Mouse (Mus musculus) bone marrow, adult 2 months (tissue): ENCODE measurements around the gene Sh3d19.

Experiments used
- CTCF ChIP-seq: fragments of 200-500 bp; IDR thresholded peaks from 2 replicates; pipeline ENCODE4 v1.5.1; 2011; ENCODE audit warnings: low read length, control low read depth; ENCODE audit not compliant: control insufficient read depth, insufficient read depth
- POLR2A ChIP-seq: fragments of 200-500 bp; IDR thresholded peaks from 2 replicates; pipeline ENCODE4 v1.6.1; 2011; ENCODE audit warnings: low read depth, mild to moderate bottlenecking, control low read depth, low read length, borderline replicate concordance; ENCODE audit not compliant: control insufficient read depth

DNA sequence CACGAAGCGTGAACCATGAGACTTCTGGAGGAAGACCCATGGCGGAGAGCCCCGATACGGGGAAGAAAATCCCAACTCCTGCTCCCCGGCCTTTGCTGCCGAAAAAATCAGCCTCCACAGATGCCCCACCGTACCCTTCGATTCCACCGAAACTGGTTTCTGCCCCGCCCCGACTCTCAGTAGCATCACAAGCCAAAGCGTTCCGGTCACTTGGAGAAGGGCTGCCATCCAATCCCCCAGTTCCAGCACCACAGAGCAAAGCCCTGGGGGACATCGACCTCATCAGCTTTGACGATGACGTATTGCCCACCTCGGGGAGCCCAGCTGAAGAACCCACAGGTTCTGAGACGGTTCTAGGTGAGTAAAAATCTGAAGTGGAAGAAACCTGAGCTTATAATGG lies 114.1 kb downstream of the Sh3d19 start:
- TF ChIP-seq POLR2A: no peak
- TF ChIP-seq CTCF: no peak
